Mouse (Mus musculus) hindbrain, embryonic 16.5 days (tissue): ENCODE results near the gene H1foo. TPM values are rescaled to one million over a fixed set of nuclear protein-coding genes. Genes with fewer than 3 reads are reported as not detected.

Source experiments
- ATAC-seq: fragments of 200-750 bp; cut with Nextera tagmentation; 2 replicates; pipeline ENCODE4 v1.8.0; 2017; ENCODE audit warnings: moderate TSS enrichment, moderate library complexity
- H3K27ac ChIP-seq: fragments of 300-500 bp; sonication (generic); 2 replicates; pipeline ENCODE4 v1.5.1; 2014; ENCODE audit warnings: low read depth, mild to moderate bottlenecking, control low read depth, low read length, moderate library complexity
- H3K27me3 ChIP-seq: fragments of 300-500 bp; sonication (generic); replicated peaks from 2 replicates; pipeline ENCODE4 v1.6.1; 2014; ENCODE audit warnings: low read length; ENCODE audit not compliant: control insufficient read depth, insufficient read depth
- H3K36me3 ChIP-seq: fragments of 300-500 bp; sonication (generic); 2 replicates; pipeline ENCODE4 v1.6.1; 2014; ENCODE audit warnings: mild to moderate bottlenecking, low read length, moderate library complexity, mixed read lengths; ENCODE audit not compliant: control insufficient read depth, insufficient read depth
- H3K4me1 ChIP-seq: fragments of 300-500 bp; sonication (generic); 2 replicates; pipeline ENCODE4 v1.6.1; 2014; ENCODE audit warnings: low read depth, low read length; ENCODE audit not compliant: control insufficient read depth, insufficient read depth
- H3K4me2 ChIP-seq: fragments of 300-500 bp; sonication (generic); 2 replicates; pipeline ENCODE4 v1.6.1; 2014; ENCODE audit warnings: mild to moderate bottlenecking, low read length, control low read depth, moderate library complexity
- H3K4me3 ChIP-seq: fragments of 300-500 bp; sonication (generic); 2 replicates; pipeline ENCODE4 v1.5.1; 2014; ENCODE audit warnings: mild to moderate bottlenecking, low read length, control low read depth, moderate library complexity
- H3K9ac ChIP-seq: fragments of 300-500 bp; sonication (generic); 2 replicates; pipeline ENCODE4 v1.6.1; 2014; ENCODE audit warnings: low read depth, mild to moderate bottlenecking, control low read depth, low read length, moderate library complexity
- H3K9me3 ChIP-seq: fragments of 300-500 bp; sonication (generic); 2 replicates; pipeline ENCODE4 v1.6.1; 2014; ENCODE audit warnings: mild to moderate bottlenecking, low read length, moderate library complexity; ENCODE audit not compliant: control insufficient read depth
- WGBS: fragments of 180-500 bp; shearing (Covaris S2); extraction: QIAGEN DNeasy Blood & Tissue Kit; methylation state at CpG from one replicate; pipeline ENCODE4 v1.1.7; 2014; 5-methylcytosine and 5-hydroxymethylcytosine counted together
- polyA plus RNA-seq: library from polyadenylated mRNA; unstranded; fragments of >200 nt; fragmentation: Nextera tagmentation; extraction: Ambion mirVana; gene quantifications from 2 replicates; pipeline ENCODE4 v1.2.1, GENCODE M21; 2015

H1foo gene
- polyA plus RNA-seq, 1 experiment from 2014 or later: not detected

- ATAC-seq: no peak
- H3K9ac ChIP-seq: no peak overlapping the region
- no peak overlapping the region for H3K27ac ChIP-seq
- peaks cover 3% of the 10 kb centered on the region; the same call in 1 of the 2 replicates for H3K36me3 ChIP-seq
- H3K27me3 ChIP-seq: no peaks in the 10 kb centered on the region
- H3K4me2 ChIP-seq: no peak overlapping the region
- H3K9me3 ChIP-seq: no peaks in the 10 kb centered on the region
- WGBS: 92% methylated on average over 2 of the region's 2 CpGs
- no peaks in the 10 kb centered on the region for H3K4me1 ChIP-seq
- no peak overlapping the region for H3K4me3 ChIP-seq
These were observed 37.9 kb upstream of the H1foo start for GRCm38 (mm10) chr6:115906871-115907270.

- WGBS: 37% methylated on average over 6 of the region's 6 CpGs
- Histone ChIP-seq H3K9me3 (no peaks in the 10 kb centered on the region), H3K27ac (no peak overlapping the region), H3K4me3 (no peak overlapping the region), H3K36me3 (no peaks in the 10 kb centered on the region), H3K4me1 (no peaks in the 10 kb centered on the region), H3K9ac (no peak overlapping the region), H3K27me3 (no peaks in the 10 kb centered on the region), H3K4me2 (no peak overlapping the region)
- ATAC-seq: no peak
These were observed 36.2 kb upstream of the H1foo start for GRCm38 (mm10) chr6:115908421-115908982.

GRCm38 (mm10) chr6:115909052-115909451, 35.7 kb upstream of the H1foo start:
- Histone ChIP-seq H3K4me2 (no peak overlapping the region), H3K9ac (no peak overlapping the region), H3K27ac (no peak overlapping the region), H3K27me3 (no peaks in the 10 kb centered on the region), H3K9me3 (no peaks in the 10 kb centered on the region), H3K4me1 (peaks cover 4% of the 10 kb centered on the region), H3K36me3 (no peaks in the 10 kb centered on the region), H3K4me3 (no peak overlapping the region)
- ATAC-seq: no peak
- 62% methylated on average over 3 of the region's 3 CpGs for WGBS

- no peaks in the 10 kb centered on the region for H3K27me3 ChIP-seq
- no peak overlapping the region for H3K27ac ChIP-seq
- no peak overlapping the region for H3K9ac ChIP-seq
- 67% methylated on average over 8 of the region's 8 CpGs for WGBS
- H3K4me2 ChIP-seq: no peak overlapping the region
- no peak overlapping the region for H3K4me3 ChIP-seq
- ATAC-seq: 0 out of 2 replicates have a peak, but pooled peaks have one; percentile 31
- no peaks in the 10 kb centered on the region for H3K9me3 ChIP-seq
- H3K36me3 ChIP-seq: no peaks in the 10 kb centered on the region
- peaks cover 4% of the 10 kb centered on the region for H3K4me1 ChIP-seq
These were observed 34.8 kb upstream of the H1foo start for GRCm38 (mm10) chr6:115909940-115910339.

GRCm38 (mm10) chr6:115911763-115912162, 33.0 kb upstream of the H1foo start:
- no peaks in the 10 kb centered on the region for H3K9me3 ChIP-seq
- H3K27me3 ChIP-seq: no peaks in the 10 kb centered on the region
- no peak overlapping the region for H3K4me3 ChIP-seq
- no peak overlapping the region for H3K9ac ChIP-seq
- peaks cover 8% of the 10 kb centered on the region for H3K4me1 ChIP-seq
- no peak for ATAC-seq
- no peaks in the 10 kb centered on the region for H3K36me3 ChIP-seq
- 83% methylated on average over 6 of the region's 6 CpGs for WGBS
- no peak overlapping the region for H3K27ac ChIP-seq
- H3K4me2 ChIP-seq: no peak overlapping the region

- no peak for ATAC-seq
- peaks cover 8% of the 10 kb centered on the region for H3K4me1 ChIP-seq
- no peaks in the 10 kb centered on the region for H3K9me3 ChIP-seq
- no peaks in the 10 kb centered on the region for H3K27me3 ChIP-seq
- no peak overlapping the region for H3K4me3 ChIP-seq
- H3K27ac ChIP-seq: no peak overlapping the region; the same call in 1 of the 2 replicates
- H3K36me3 ChIP-seq: peaks cover 1% of the 10 kb centered on the region
- WGBS: 76% methylated on average over 10 of the region's 10 CpGs
- H3K9ac ChIP-seq: no peak overlapping the region
- H3K4me2 ChIP-seq: no peak overlapping the region
These were observed 31.3 kb upstream of the H1foo start for GRCm38 (mm10) chr6:115913482-115913881.

- peak overlapping the region; percentile 53 for H3K27ac ChIP-seq
These were observed 30.1 kb upstream of the H1foo start for GRCm38 (mm10) chr6:115914511-115915202.

GRCm38 (mm10) chr6:115915601-115916445, 28.9 kb upstream of the H1foo start:
- no peak for ATAC-seq
- no peak overlapping the region for H3K9ac ChIP-seq
- H3K4me1 ChIP-seq: peaks cover 8% of the 10 kb centered on the region
- WGBS: 70% methylated on average over 17 of the region's 17 CpGs
- no peaks in the 10 kb centered on the region for H3K9me3 ChIP-seq
- H3K27ac ChIP-seq: peak overlapping the region; percentile 35; the same call in 1 of the 2 replicates
- H3K36me3 ChIP-seq: peaks cover 2% of the 10 kb centered on the region
- H3K27me3 ChIP-seq: no peaks in the 10 kb centered on the region
- H3K4me3 ChIP-seq: no peak overlapping the region
- no peak overlapping the region for H3K4me2 ChIP-seq

More at GRCm38 (mm10) chr6:115914511-115915202, 30.1 kb upstream of the H1foo start:
- Histone ChIP-seq H3K27me3 (no peaks in the 10 kb centered on the region), H3K4me3 (no peak overlapping the region), H3K4me2 (no peak overlapping the region), H3K9ac (peak overlapping the region; percentile 1; the same call in 1 of the 2 replicates), H3K36me3 (peaks cover 2% of the 10 kb centered on the region), H3K4me1 (peaks cover 8% of the 10 kb centered on the region), H3K9me3 (no peaks in the 10 kb centered on the region)
- WGBS: 59% methylated on average over 15 of the region's 15 CpGs
- ATAC-seq: peak; percentile 35

GRCm38 (mm10) chr6:115916611-115917010, 28.1 kb upstream of the H1foo start:
- H3K27ac ChIP-seq: 0 out of 2 replicates have a peak overlapping the region, but pooled peaks have one; percentile 14
- H3K4me3 ChIP-seq: no peak overlapping the region
- no peak overlapping the region for H3K4me2 ChIP-seq
- no peaks in the 10 kb centered on the region for H3K27me3 ChIP-seq
- H3K9me3 ChIP-seq: no peaks in the 10 kb centered on the region
- H3K4me1 ChIP-seq: peaks cover 8% of the 10 kb centered on the region
- WGBS: 75% methylated on average over 5 of the region's 5 CpGs
- no peak overlapping the region for H3K9ac ChIP-seq
- no peak for ATAC-seq
- peaks cover 2% of the 10 kb centered on the region for H3K36me3 ChIP-seq
